Mouse (Mus musculus): Measurements from ENCODE around the gene Wdr66.

Gene Wdr66

GRCm38 (mm10) chr5:123357253-123357652 lies 105.4 kb downstream of the Wdr66 start:
- DNase-seq (ENCODE audit: low read depth, low spot score): no peak

GRCm38 (mm10) chr5:123359431-123359830 lies 107.5 kb downstream of the Wdr66 start:
- DNase-seq (ENCODE audit: low read depth, low spot score): no peak

GRCm38 (mm10) chr5:123362911-123363310 lies 111.0 kb downstream of the Wdr66 start:
- DNase-seq (ENCODE audit: low read depth, low spot score): no peak

- DNase-seq (ENCODE audit: low read depth, low spot score): no peak
Observed at GRCm38 (mm10) chr5:123364302-123364971, 112.5 kb downstream of the Wdr66 start.

GRCm38 (mm10) chr5:123368869-123369488 lies 117.1 kb downstream of the Wdr66 start:
- DNase-seq (ENCODE audit: low read depth, low spot score): peak; percentile 83

GRCm38 (mm10) chr5:123370049-123370448 lies 118.1 kb downstream of the Wdr66 start:
- no peak for DNase-seq (ENCODE audit: low read depth, low spot score)

GRCm38 (mm10) chr5:123375262-123375661 lies 123.4 kb downstream of the Wdr66 start:
- DNase-seq (ENCODE audit: low read depth, low spot score): peak; percentile 85

GRCm38 (mm10) chr5:123375793-123376452 lies 124.0 kb downstream of the Wdr66 start:
- DNase-seq (ENCODE audit: low read depth, low spot score): peak; percentile 84

GRCm38 (mm10) chr5:123376569-123376968 lies 124.7 kb downstream of the Wdr66 start:
- peak; percentile 51 for DNase-seq (ENCODE audit: low read depth, low spot score)
